Mouse (Mus musculus): ENCODE data around the gene Numa1.

Numa1 gene

DNA sequence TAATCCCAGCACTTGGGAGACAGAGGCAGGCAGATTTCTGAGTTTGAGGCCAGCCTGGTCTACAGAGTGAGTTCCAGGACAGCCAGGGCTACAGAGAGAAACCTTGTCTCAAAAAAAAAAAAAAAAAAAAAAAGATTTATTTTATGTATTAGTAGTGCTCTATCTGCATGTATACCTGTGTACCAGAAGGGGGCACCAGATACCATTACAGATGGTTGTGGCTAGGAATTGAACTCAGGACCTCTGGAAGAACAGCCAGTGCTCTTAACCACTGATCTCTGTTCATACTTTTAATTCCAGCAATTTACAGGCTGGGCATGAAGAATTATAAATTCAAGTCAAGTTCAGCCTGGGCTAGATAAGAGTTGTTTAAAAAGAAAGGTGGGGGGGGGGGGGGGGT, 114.6 kb downstream of the Numa1 start:
- peak; percentile 37 for DNase-seq (ENCODE audit: low spot score)

DNA sequence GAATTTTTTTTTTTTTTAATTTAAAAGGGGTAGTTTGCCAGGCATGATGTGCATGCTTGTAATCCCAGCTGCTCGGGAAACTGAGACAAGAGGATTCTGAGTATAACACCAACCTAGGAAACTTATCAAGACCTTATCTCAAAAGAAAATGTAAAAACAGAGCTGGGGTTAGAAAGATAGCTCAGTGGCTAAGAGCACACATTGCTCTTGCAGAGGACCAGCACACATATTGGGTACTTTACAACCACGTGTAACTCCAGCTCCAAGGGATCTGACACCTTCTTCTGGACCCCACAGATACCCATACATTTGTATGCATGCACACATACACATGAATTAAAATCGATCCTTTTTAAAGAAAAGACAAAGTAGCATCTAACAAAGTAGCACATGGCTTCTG, 127.4 kb downstream of the Numa1 start:
- no peak for DNase-seq (ENCODE audit: low spot score)

DNA sequence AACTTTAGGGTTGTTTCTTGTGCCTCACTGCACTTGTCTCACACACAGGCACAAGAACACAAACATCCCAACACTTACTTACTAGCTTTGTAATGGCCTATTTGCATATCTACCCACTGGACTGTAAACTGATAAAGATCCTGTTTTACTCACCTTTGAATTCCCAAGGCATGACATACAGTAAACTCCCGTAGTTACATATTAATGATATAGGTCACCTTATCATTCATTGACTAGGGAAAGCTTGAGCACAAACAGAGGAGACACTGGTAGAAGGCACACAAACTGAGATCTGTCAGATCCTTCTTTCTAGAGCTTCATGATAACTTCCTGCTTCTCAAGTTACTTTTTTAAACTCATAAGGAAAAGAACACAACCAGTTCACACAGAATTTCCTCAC, 128.3 kb downstream of the Numa1 start:
- no peak for DNase-seq (ENCODE audit: low spot score)

DNA sequence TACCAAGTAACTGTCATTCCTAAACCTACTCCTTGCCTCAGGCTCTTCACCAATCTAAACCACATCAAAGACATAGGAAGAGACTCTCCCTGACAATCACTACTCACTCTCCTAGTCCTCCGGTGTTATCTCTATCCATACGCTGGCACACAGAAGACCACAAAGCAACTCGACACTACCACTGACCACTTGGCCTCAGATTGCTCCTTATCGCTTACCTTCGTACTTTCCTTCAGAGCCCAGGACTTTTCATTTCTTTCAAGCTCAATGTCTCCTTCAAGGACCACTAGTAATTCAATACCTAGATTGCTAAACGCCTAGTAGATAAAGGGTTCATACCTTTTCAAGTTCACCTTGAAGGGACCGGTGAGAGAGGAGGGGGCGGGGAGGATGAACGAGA, 130.0 kb downstream of the Numa1 start:
- no peak for DNase-seq (ENCODE audit: low spot score)
